Mouse (Mus musculus): Measurements from ENCODE around the gene Kcnq1. TPM values are rescaled to one million over a fixed set of nuclear protein-coding genes. Genes with fewer than 3 reads are reported as not detected.

Kcnq1 gene
- polyA plus RNA-seq, 1 experiment from 2014 or later = 9.6 TPM

DNA sequence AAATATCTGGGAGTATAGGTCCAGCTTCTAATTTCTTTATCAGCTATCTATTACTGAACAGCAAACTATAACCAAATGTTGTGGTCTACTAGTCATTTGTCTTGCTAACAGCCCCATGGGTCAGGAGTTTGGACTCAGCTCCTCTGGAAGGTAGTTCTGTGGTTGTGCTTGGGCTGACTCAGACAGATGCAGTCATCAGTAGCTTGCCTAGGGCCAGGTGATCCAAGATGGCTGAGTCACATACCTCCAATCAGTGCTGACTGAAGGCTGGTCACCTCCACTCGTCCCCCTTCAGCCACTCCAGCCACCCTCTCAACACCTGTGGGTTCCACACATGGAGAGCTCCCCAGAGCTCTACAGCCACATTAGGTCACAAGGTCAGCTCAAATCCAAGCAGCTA, 250.9 kb downstream of the Kcnq1 start:
- no peak overlapping the region for H3K4me2 ChIP-seq (ENCODE audit: low read depth, low read length)
- peaks cover 4% of the 10 kb centered on the region for H3K4me1 ChIP-seq (replicated peaks; ENCODE audit: control insufficient read depth, insufficient read depth, low read length)
- H3K36me3 ChIP-seq (ENCODE audit: control insufficient read depth, insufficient read depth, low read length) = no peaks in the 10 kb centered on the region
- no peak overlapping the region for H3K9ac ChIP-seq (ENCODE audit: low read length)
- no peaks in the 10 kb centered on the region for H3K27me3 ChIP-seq (ENCODE audit: control insufficient read depth, insufficient read depth, low read depth, low read length)
- ATAC-seq (ENCODE audit: low read depth) = no peak
- WGBS = 100% methylated on average over 1 of the region's 1 CpGs
- H3K27ac ChIP-seq (ENCODE audit: low read length) = no peak overlapping the region
- no peaks in the 10 kb centered on the region for H3K9me3 ChIP-seq (ENCODE audit: control insufficient read depth, low read length)
- H3K4me3 ChIP-seq (ENCODE audit: low read length) = no peak overlapping the region

- WGBS = 54% methylated on average over 4 of the region's 4 CpGs
- Histone ChIP-seq H3K9ac (ENCODE audit: low read length) (no peak overlapping the region), H3K27me3 (ENCODE audit: control insufficient read depth, insufficient read depth, low read depth, low read length) (no peaks in the 10 kb centered on the region), H3K4me3 (ENCODE audit: low read length) (no peak overlapping the region), H3K9me3 (ENCODE audit: control insufficient read depth, low read length) (no peaks in the 10 kb centered on the region), H3K4me1 (replicated peaks; ENCODE audit: control insufficient read depth, insufficient read depth, low read length) (peaks cover 4% of the 10 kb centered on the region), H3K36me3 (ENCODE audit: control insufficient read depth, insufficient read depth, low read length) (no peaks in the 10 kb centered on the region), H3K4me2 (ENCODE audit: low read depth, low read length) (no peak overlapping the region), H3K27ac (ENCODE audit: low read length) (no peak overlapping the region)
- 0 out of 2 replicates have a peak, but pooled peaks have one; percentile 24 for ATAC-seq (ENCODE audit: low read depth)
Observed at GRCm38 (mm10) chr7:143357831-143358230, 251.7 kb downstream of the Kcnq1 start.

DNA sequence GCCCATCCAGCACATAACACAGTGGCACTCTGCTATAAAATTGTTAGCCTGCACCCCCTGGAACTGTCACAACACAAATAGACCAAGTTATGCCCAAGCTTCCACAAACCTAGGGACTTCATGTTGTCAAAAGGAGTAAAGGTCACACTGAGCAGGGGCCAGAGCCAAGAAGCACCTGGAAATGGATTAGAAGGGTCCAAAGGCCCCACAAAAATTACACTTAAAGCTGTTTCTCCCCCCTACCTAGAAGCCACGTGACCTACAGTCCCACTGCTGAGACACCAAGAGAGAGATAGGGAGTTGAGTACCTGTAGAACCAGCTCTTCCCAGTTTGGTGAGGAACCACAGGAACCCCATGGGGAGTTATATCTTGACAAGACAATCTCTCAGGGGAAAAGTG, 253.6 kb downstream of the Kcnq1 start:
- Histone ChIP-seq H3K4me2 (ENCODE audit: low read depth, low read length) (no peak overlapping the region), H3K9ac (ENCODE audit: low read length) (no peak overlapping the region), H3K4me3 (ENCODE audit: low read length) (no peak overlapping the region), H3K4me1 (replicated peaks; ENCODE audit: control insufficient read depth, insufficient read depth, low read length) (peaks cover 14% of the 10 kb centered on the region), H3K36me3 (ENCODE audit: control insufficient read depth, insufficient read depth, low read length) (no peaks in the 10 kb centered on the region), H3K27ac (ENCODE audit: low read length) (no peak overlapping the region), H3K27me3 (ENCODE audit: control insufficient read depth, insufficient read depth, low read depth, low read length) (no peaks in the 10 kb centered on the region), H3K9me3 (ENCODE audit: control insufficient read depth, low read length) (no peaks in the 10 kb centered on the region)
- ATAC-seq (ENCODE audit: low read depth) = no peak
- WGBS = 65% methylated on average over 1 of the region's 1 CpGs

DNA sequence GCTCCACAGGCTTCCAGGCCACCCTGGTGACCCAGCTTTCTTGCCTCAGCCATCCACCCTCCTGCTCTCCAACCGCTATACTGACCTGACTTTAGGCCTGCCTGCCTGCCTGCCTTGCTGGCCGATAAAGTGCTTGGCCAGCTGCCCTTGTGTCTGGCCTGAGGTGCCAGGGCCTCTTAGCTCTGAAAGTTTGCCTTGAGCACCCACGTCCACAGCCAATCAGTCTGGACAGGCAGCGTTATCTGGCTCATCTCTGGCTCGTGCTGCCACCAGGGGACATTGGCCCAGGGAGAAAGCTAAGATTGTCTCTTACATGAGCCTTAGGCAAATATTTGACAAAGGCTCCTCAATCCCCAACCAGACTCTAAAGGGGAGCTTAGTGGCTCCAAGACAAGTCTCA, 254.6 kb downstream of the Kcnq1 start:
- H3K27ac ChIP-seq (ENCODE audit: low read length) = no peak overlapping the region
- H3K9ac ChIP-seq (ENCODE audit: low read length) = no peak overlapping the region
- H3K4me3 ChIP-seq (ENCODE audit: low read length) = no peak overlapping the region
- WGBS = 46% methylated on average over 5 of the region's 5 CpGs
- H3K27me3 ChIP-seq (ENCODE audit: control insufficient read depth, insufficient read depth, low read depth, low read length) = no peaks in the 10 kb centered on the region
- no peaks in the 10 kb centered on the region for H3K36me3 ChIP-seq (ENCODE audit: control insufficient read depth, insufficient read depth, low read length)
- no peak for ATAC-seq (ENCODE audit: low read depth)
- H3K4me1 ChIP-seq (replicated peaks; ENCODE audit: control insufficient read depth, insufficient read depth, low read length) = peaks cover 22% of the 10 kb centered on the region
- H3K4me2 ChIP-seq (ENCODE audit: low read depth, low read length) = no peak overlapping the region
- H3K9me3 ChIP-seq (ENCODE audit: control insufficient read depth, low read length) = no peaks in the 10 kb centered on the region

- peak; percentile 39 for ATAC-seq (ENCODE audit: low read depth)
- H3K4me3 ChIP-seq (ENCODE audit: low read length) = no peak overlapping the region
- H3K27me3 ChIP-seq (ENCODE audit: control insufficient read depth, insufficient read depth, low read depth, low read length) = no peaks in the 10 kb centered on the region
- no peaks in the 10 kb centered on the region for H3K36me3 ChIP-seq (ENCODE audit: control insufficient read depth, insufficient read depth, low read length)
- H3K9me3 ChIP-seq (ENCODE audit: control insufficient read depth, low read length) = no peaks in the 10 kb centered on the region
- 56% methylated on average over 7 of the region's 7 CpGs for WGBS
- peaks cover 36% of the 10 kb centered on the region for H3K4me1 ChIP-seq (replicated peaks; ENCODE audit: control insufficient read depth, insufficient read depth, low read length)
- H3K4me2 ChIP-seq (ENCODE audit: low read depth, low read length) = no peak overlapping the region
- H3K27ac ChIP-seq (ENCODE audit: low read length) = 0 out of 2 replicates have a peak overlapping the region, but pooled peaks have one; percentile 19
- no peak overlapping the region for H3K9ac ChIP-seq (ENCODE audit: low read length)
Observed at GRCm38 (mm10) chr7:143364092-143364832, 258.1 kb downstream of the Kcnq1 start.

GRCm38 (mm10) chr7:143364969-143365839, 259.0 kb downstream of the Kcnq1 start:
- no peak overlapping the region for H3K27ac ChIP-seq (ENCODE audit: low read length)
- no peak for ATAC-seq (ENCODE audit: low read depth)
- H3K36me3 ChIP-seq (ENCODE audit: control insufficient read depth, insufficient read depth, low read length) = no peaks in the 10 kb centered on the region
- no peaks in the 10 kb centered on the region for H3K9me3 ChIP-seq (ENCODE audit: control insufficient read depth, low read length)
- H3K4me3 ChIP-seq (ENCODE audit: low read length) = no peak overlapping the region
- WGBS = 71% methylated on average over 8 of the region's 8 CpGs
- H3K4me2 ChIP-seq (ENCODE audit: low read depth, low read length) = no peak overlapping the region
- no peaks in the 10 kb centered on the region for H3K27me3 ChIP-seq (ENCODE audit: control insufficient read depth, insufficient read depth, low read depth, low read length)
- H3K4me1 ChIP-seq (replicated peaks; ENCODE audit: control insufficient read depth, insufficient read depth, low read length) = peaks cover 36% of the 10 kb centered on the region
- H3K9ac ChIP-seq (ENCODE audit: low read length) = no peak overlapping the region

- peak; percentile 16; the same call in 1 of the 2 replicates for ATAC-seq (ENCODE audit: low read depth)
- Histone ChIP-seq H3K27ac (ENCODE audit: low read length) (no peak overlapping the region), H3K4me1 (replicated peaks; ENCODE audit: control insufficient read depth, insufficient read depth, low read length) (peaks cover 35% of the 10 kb centered on the region)
Observed at GRCm38 (mm10) chr7:143367366-143368266, 261.5 kb downstream of the Kcnq1 start.

GRCm38 (mm10) chr7:143368267-143368643, 262.1 kb downstream of the Kcnq1 start:
- Histone ChIP-seq H3K36me3 (ENCODE audit: control insufficient read depth, insufficient read depth, low read length) (no peaks in the 10 kb centered on the region), H3K9me3 (ENCODE audit: control insufficient read depth, low read length) (no peaks in the 10 kb centered on the region), H3K4me2 (ENCODE audit: low read depth, low read length) (peak overlapping the region; percentile 55), H3K27ac (ENCODE audit: low read length) (no peak overlapping the region), H3K4me3 (ENCODE audit: low read length) (no peak overlapping the region), H3K27me3 (ENCODE audit: control insufficient read depth, insufficient read depth, low read depth, low read length) (no peaks in the 10 kb centered on the region), H3K4me1 (replicated peaks; ENCODE audit: control insufficient read depth, insufficient read depth, low read length) (peaks cover 36% of the 10 kb centered on the region), H3K9ac (ENCODE audit: low read length) (no peak overlapping the region)
- WGBS = 63% methylated on average over 7 of the region's 7 CpGs
- no peak for ATAC-seq (ENCODE audit: low read depth)

More at GRCm38 (mm10) chr7:143367366-143368266, 261.5 kb downstream of the Kcnq1 start:
- H3K9me3 ChIP-seq (ENCODE audit: control insufficient read depth, low read length) = no peaks in the 10 kb centered on the region
- 32% methylated on average over 20 of the region's 20 CpGs for WGBS
- H3K9ac ChIP-seq (ENCODE audit: low read length) = peak overlapping the region; percentile 17
- H3K4me3 ChIP-seq (ENCODE audit: low read length) = peak overlapping the region; percentile 29
- no peaks in the 10 kb centered on the region for H3K36me3 ChIP-seq (ENCODE audit: control insufficient read depth, insufficient read depth, low read length)
- H3K27me3 ChIP-seq (ENCODE audit: control insufficient read depth, insufficient read depth, low read depth, low read length) = no peaks in the 10 kb centered on the region
- peak overlapping the region; percentile 55 for H3K4me2 ChIP-seq (ENCODE audit: low read depth, low read length)

All from lung, embryonic 16.5 days (tissue).